Mouse (Mus musculus) midbrain, embryonic 14.5 days (tissue): ENCODE data around the gene Mid2. TPM values are rescaled to one million over a fixed set of nuclear protein-coding genes. Genes with fewer than 3 reads are reported as not detected.
A peak's percentile ranks its signal among the peaks of the same experiment; 100 is the strongest.

ENCODE experiments used
- ATAC-seq: fragments of 200-750 bp; cut with Nextera tagmentation; 2 replicates; pipeline ENCODE4 v1.8.0; 2017; ENCODE audit warnings: moderate number of reproducible peaks, moderate library complexity; ENCODE audit not compliant: low FRiP score, low TSS enrichment
- DNase-seq: peaks from one replicate; pipeline ENCODE4 v3.0.0-alpha.2; 2015
- H3K27ac ChIP-seq: fragments of 300-500 bp; sonication (generic); replicated peaks from 2 replicates; pipeline ENCODE4 v1.5.1; 2014; ENCODE audit warnings: mild to moderate bottlenecking, low read depth, low read length, moderate library complexity
- H3K27me3 ChIP-seq: fragments of 300-500 bp; sonication (generic); 2 replicates; pipeline ENCODE4 v1.6.1; 2014; ENCODE audit warnings: low read length, control low read depth, mixed read lengths; ENCODE audit not compliant: control insufficient read depth, insufficient read depth
- H3K36me3 ChIP-seq: fragments of 300-500 bp; sonication (generic); 2 replicates; pipeline ENCODE4 v1.6.1; 2014; ENCODE audit warnings: low read length, control low read depth; ENCODE audit not compliant: control insufficient read depth, insufficient read depth
- H3K4me1 ChIP-seq: fragments of 300-500 bp; sonication (generic); 2 replicates; pipeline ENCODE4 v1.6.1; 2014; ENCODE audit warnings: mild to moderate bottlenecking, antibody characterized with exemption, low read length, control low read depth; ENCODE audit not compliant: control insufficient read depth, insufficient read depth
- H3K4me2 ChIP-seq: fragments of 300-500 bp; sonication (generic); 2 replicates; pipeline ENCODE4 v1.6.1; 2014; ENCODE audit warnings: mild to moderate bottlenecking, low read length, moderate library complexity
- H3K4me3 ChIP-seq: fragments of 300-500 bp; sonication (generic); replicated peaks from 2 replicates; pipeline ENCODE4 v1.5.1; 2014; ENCODE audit warnings: low read depth, low read length
- H3K9ac ChIP-seq: fragments of 300-500 bp; sonication (generic); replicated peaks from 2 replicates; pipeline ENCODE4 v1.6.1; 2014; ENCODE audit warnings: mild to moderate bottlenecking, low read length, moderate library complexity
- H3K9me3 ChIP-seq: fragments of 300-500 bp; sonication (generic); 2 replicates; pipeline ENCODE4 v1.6.1; 2016; ENCODE audit warnings: low read length, control low read depth, mixed read lengths; ENCODE audit not compliant: control insufficient read depth
- WGBS: fragments of 180-500 bp; shearing (Covaris S2); extraction: QIAGEN DNeasy Blood & Tissue Kit; methylation state at CpG from one replicate; pipeline ENCODE4 v1.1.7; 2014; 5-methylcytosine and 5-hydroxymethylcytosine counted together
- polyA plus RNA-seq: library from polyadenylated mRNA; unstranded; fragments of >200 nt; fragmentation: Nextera tagmentation; extraction: Ambion mirVana; gene quantifications from 2 replicates; pipeline ENCODE4 v1.2.1, GENCODE M21; 2014

Gene Mid2
- 9.7 and 11.0 TPM in 2 replicates for polyA plus RNA-seq

GRCm38 (mm10) chrX:140664479-140665241 is at the start of gene Mid2:
TSS of gene Mid2 (plus strand) at chrX:140664599.
- peak; percentile 73 for ATAC-seq
- no peaks in the 10 kb centered on the region for H3K36me3 ChIP-seq
- H3K4me1 ChIP-seq: no peaks in the 10 kb centered on the region

GRCm38 (mm10) chrX:140624875-140625594 is 39.4 kb upstream of the Mid2 start:
- H3K4me3 ChIP-seq: no peak overlapping the region
- H3K27ac ChIP-seq: no peak overlapping the region
- 68% methylated on average over 12 of the region's 12 CpGs for WGBS
- peaks cover 3% of the 10 kb centered on the region; the same call in 1 of the 2 replicates for H3K27me3 ChIP-seq
- no peaks in the 10 kb centered on the region for H3K9me3 ChIP-seq
- no peak overlapping the region for H3K4me2 ChIP-seq
- DNase-seq (no peak), ATAC-seq (no peak)
- H3K9ac ChIP-seq: no peak overlapping the region
- no peaks in the 10 kb centered on the region for H3K36me3 ChIP-seq
- H3K4me1 ChIP-seq: no peaks in the 10 kb centered on the region

More at GRCm38 (mm10) chrX:140664479-140665241, at the start of gene Mid2:
- H3K27ac ChIP-seq: peak within 1 kb of the TSS; percentile 74
- WGBS: 22% methylated on average over 46 of the region's 68 CpGs
- peak within 1 kb of the TSS; percentile 65 for H3K9ac ChIP-seq
- peak within 1 kb of the TSS; percentile 60 for H3K4me2 ChIP-seq
- DNase-seq: peak; percentile 59
- peaks cover 8% of the 10 kb centered on the region; the same call in 1 of the 2 replicates for H3K27me3 ChIP-seq
- H3K4me3 ChIP-seq: peak within 1 kb of the TSS; percentile 50
- no peaks in the 10 kb centered on the region for H3K9me3 ChIP-seq

GRCm38 (mm10) chrX:140638028-140638427 is 26.4 kb upstream of the Mid2 start:
- Histone ChIP-seq H3K36me3 (no peaks in the 10 kb centered on the region), H3K27ac (no peak overlapping the region), H3K4me3 (no peak overlapping the region), H3K9me3 (no peaks in the 10 kb centered on the region), H3K4me1 (no peaks in the 10 kb centered on the region), H3K9ac (no peak overlapping the region), H3K27me3 (peaks cover 5% of the 10 kb centered on the region; the same call in 1 of the 2 replicates), H3K4me2 (no peak overlapping the region)
- no peak for DNase-seq
- no peak for ATAC-seq
- 86% methylated on average over 5 of the region's 5 CpGs for WGBS

GRCm38 (mm10) chrX:140639592-140639991 is 24.8 kb upstream of the Mid2 start:
- no peaks in the 10 kb centered on the region for H3K4me1 ChIP-seq
- no peak overlapping the region for H3K9ac ChIP-seq
- 67% methylated on average over 2 of the region's 2 CpGs for WGBS
- no peak overlapping the region for H3K27ac ChIP-seq
- H3K4me2 ChIP-seq: no peak overlapping the region
- no peaks in the 10 kb centered on the region for H3K9me3 ChIP-seq
- H3K4me3 ChIP-seq: no peak overlapping the region
- H3K27me3 ChIP-seq: peaks cover 5% of the 10 kb centered on the region; the same call in 1 of the 2 replicates
- ATAC-seq (no peak), DNase-seq (no peak)
- H3K36me3 ChIP-seq: no peaks in the 10 kb centered on the region

GRCm38 (mm10) chrX:140660731-140661130 is 3.7 kb upstream of the Mid2 start:
- no peak for DNase-seq
- WGBS: 36% methylated on average over 1 of the region's 1 CpGs

GRCm38 (mm10) chrX:140663516-140663915 is 883 bp upstream of the Mid2 start:
- Histone ChIP-seq H3K4me3 (no peak overlapping the region), H3K27me3 (peaks cover 8% of the 10 kb centered on the region; the same call in 1 of the 2 replicates), H3K9me3 (no peaks in the 10 kb centered on the region), H3K27ac (no peak overlapping the region), H3K4me1 (no peaks in the 10 kb centered on the region), H3K36me3 (no peaks in the 10 kb centered on the region), H3K4me2 (no peak overlapping the region), H3K9ac (no peak overlapping the region)
- 91% methylated on average over 2 of the region's 2 CpGs for WGBS
- DNase-seq (no peak), ATAC-seq (no peak)

More at GRCm38 (mm10) chrX:140660731-140661130, 3.7 kb upstream of the Mid2 start:
- Histone ChIP-seq H3K36me3 (no peaks in the 10 kb centered on the region), H3K4me1 (no peaks in the 10 kb centered on the region), H3K4me3 (no peak overlapping the region), H3K27me3 (no peaks in the 10 kb centered on the region; the same call in 1 of the 2 replicates), H3K9me3 (no peaks in the 10 kb centered on the region), H3K4me2 (no peak overlapping the region), H3K9ac (no peak overlapping the region), H3K27ac (no peak overlapping the region)
- ATAC-seq: no peak

GRCm38 (mm10) chrX:140665242-140665810 is 927 bp downstream of the Mid2 start:
- no peaks in the 10 kb centered on the region for H3K9me3 ChIP-seq
- H3K27ac ChIP-seq: peak overlapping the region; percentile 74
- H3K4me1 ChIP-seq: no peaks in the 10 kb centered on the region
- peak overlapping the region; percentile 60 for H3K4me2 ChIP-seq
- peak overlapping the region; percentile 50 for H3K4me3 ChIP-seq
- peak; percentile 68 for ATAC-seq
- WGBS: 20% methylated on average over 36 of the region's 47 CpGs
- peak overlapping the region; percentile 65 for H3K9ac ChIP-seq
- no peaks in the 10 kb centered on the region for H3K36me3 ChIP-seq
- peak; percentile 58 for DNase-seq
- H3K27me3 ChIP-seq: peaks cover 8% of the 10 kb centered on the region; the same call in 1 of the 2 replicates

- H3K36me3 ChIP-seq: no peaks in the 10 kb centered on the region
- no peak for ATAC-seq
- H3K27ac ChIP-seq: no peak overlapping the region
- WGBS: 88% methylated on average over 5 of the region's 5 CpGs
- H3K9ac ChIP-seq: no peak overlapping the region
- H3K4me3 ChIP-seq: no peak overlapping the region
- H3K4me1 ChIP-seq: no peaks in the 10 kb centered on the region
- H3K27me3 ChIP-seq: peaks cover 2% of the 10 kb centered on the region; the same call in 1 of the 2 replicates
- no peaks in the 10 kb centered on the region for H3K9me3 ChIP-seq
- DNase-seq: no peak
- H3K4me2 ChIP-seq: no peak overlapping the region
Observed at GRCm38 (mm10) chrX:140675444-140675843, 11.0 kb downstream of the Mid2 start.
